Comparison of ENCODE assay signal across 10 mouse cellular contexts in genomic region chr10:41751867-41752480, GRCm38 (mm10). TPM values are rescaled to one million over a fixed set of nuclear protein-coding genes. Genes with fewer than 3 reads are reported as not detected.
A peak's percentile ranks its signal among the peaks of the same experiment; 100 is the strongest.
DNase-seq lines count a peak whose midpoint lies in the region; ATAC-seq and TF ChIP-seq lines count a peak whose summit lies in the region.
"Had no signal": no experiment of that assay in that cellular context is flagged by ENCODE, and none has a peak within 500 bp of the region (broad histone marks: within the 10 kb centered on the region; RNA-seq: fewer than 3 reads in every experiment).

No protein-coding gene starts in this region.

- no peaks in the 10 kb centered on the region for H3K36me3 ChIP-seq in testis, adult 2 months (ENCODE audit: control insufficient read depth, insufficient read depth, low read length)
- no peaks in the 10 kb centered on the region for H3K36me3 ChIP-seq in midbrain, embryonic 10.5 days

- TF ChIP-seq POLR2A in testis, adult 2 months (IDR thresholded peaks at IDR 0.05; ENCODE audit: control insufficient read depth, low read depth, low read length): no peak

- DNase-seq in testis, postnatal 10 days (ENCODE audit: low spot score): no peak
- DNase-seq in brain, adult 2 months (ENCODE audit: low read depth, low spot score): peak; percentile 9
- DNase-seq in right cerebral cortex, postnatal 10 days (ENCODE audit: low spot score in 2 of 2): no peak
- DNase-seq in midbrain, embryonic 10.5 days (ENCODE audit: low spot score): no peak
- DNase-seq: cerebellum, adult 2 months; gastrocnemius, postnatal 25 days; right cerebral cortex, postnatal 14 days had no signal

- H3K4me1 ChIP-seq in testis, adult 2 months (ENCODE audit: control insufficient read depth, insufficient read depth, low read length): peaks cover 2% of the 10 kb centered on the region; the same call in 1 of the 2 replicates
- H3K4me1 ChIP-seq in midbrain, embryonic 10.5 days: no peaks in the 10 kb centered on the region

- 87% methylated on average over 14 of the region's 14 CpGs for WGBS in midbrain, embryonic 10.5 days

- no peaks in the 10 kb centered on the region for H3K9me3 ChIP-seq in midbrain, embryonic 10.5 days (replicated peaks)

- H3K27ac ChIP-seq in testis, adult 2 months (ENCODE audit: control insufficient read depth, insufficient read depth, low read depth, low read length): no peak overlapping the region
- H3K27ac ChIP-seq in midbrain, embryonic 10.5 days (replicated peaks): no peak overlapping the region

- H3K27me3 ChIP-seq in testis, adult 2 months (ENCODE audit: control insufficient read depth, insufficient read depth, low read length): no peaks in the 10 kb centered on the region
- no peaks in the 10 kb centered on the region for H3K27me3 ChIP-seq in midbrain, embryonic 10.5 days (ENCODE audit: low read depth, poor library complexity, severe bottlenecking)

- TF ChIP-seq CTCF in testis, adult 2 months (IDR thresholded peaks at IDR 0.05; ENCODE audit: control insufficient read depth, insufficient read depth, insufficient replicate concordance, low read depth, low read length): no peak

- H3K4me3 ChIP-seq in testis, adult 2 months (ENCODE audit: control insufficient read depth, low read depth, low read length): peak overlapping the region; percentile 3
- no peak overlapping the region for H3K4me3 ChIP-seq in midbrain, embryonic 10.5 days

- peak; percentile 88 for ATAC-seq in megakaryocyte progenitor cell, adult 5-6 weeks (replicated peaks; ENCODE audit: poor library complexity)
- ATAC-seq in cerebellum, adult (ENCODE audit: insufficient number of reproducible peaks, low FRiP score, low TSS enrichment): no peak

RNA-seq across cellular contexts. Expression of gene Ccdc162, which starts 35.5 kb away (rescaled TPM):
- 0.56 and 1.3 TPM in 2 replicates for polyA plus RNA-seq in testis, adult 2 months (2012; rRNA removed)
- total RNA-seq in megakaryocyte progenitor cell, adult 5-6 weeks (2015): 0.47 and 0.56 TPM in 2 replicates
- 1.2 and 2.1 TPM in 2 replicates for total RNA-seq in megakaryocyte progenitor cell, adult 5-6 weeks (2017)
- 0.32 and 0.34 TPM in 2 replicates for polyA plus RNA-seq in midbrain, embryonic 10.5 days (2016; fragmentation: Nextera tagmentation; extraction: Ambion mirVana)

RNA-seq across cellular contexts. Expression of gene Cep57l1, which starts 57.7 kb away (rescaled TPM):
- 15.0 and 18.9 TPM in 2 replicates for polyA plus RNA-seq in testis, adult 2 months (2012; rRNA removed)
- total RNA-seq in megakaryocyte progenitor cell, adult 5-6 weeks (2015): 40.3 and 53.4 TPM in 2 replicates
- 44.4 and 57.8 TPM in 2 replicates for total RNA-seq in megakaryocyte progenitor cell, adult 5-6 weeks (2017)
- polyA plus RNA-seq in midbrain, embryonic 10.5 days (2016; fragmentation: Nextera tagmentation; extraction: Ambion mirVana): 24.9 and 27.3 TPM in 2 replicates

RNA-seq across cellular contexts. Expression of gene Sesn1, which starts 57.8 kb away (rescaled TPM):
- polyA plus RNA-seq in testis, adult 2 months (2012; rRNA removed): 9.9 and 12.7 TPM in 2 replicates
- total RNA-seq in megakaryocyte progenitor cell, adult 5-6 weeks (2015): 27.1 and 36.3 TPM in 2 replicates
- total RNA-seq in megakaryocyte progenitor cell, adult 5-6 weeks (2017): 21.9 and 22.3 TPM in 2 replicates
- 15.0 and 20.8 TPM in 2 replicates for polyA plus RNA-seq in midbrain, embryonic 10.5 days (2016; fragmentation: Nextera tagmentation; extraction: Ambion mirVana)
